Comparison of ENCODE assay signal across 7 mouse cellular contexts in the genomic region with DNA sequence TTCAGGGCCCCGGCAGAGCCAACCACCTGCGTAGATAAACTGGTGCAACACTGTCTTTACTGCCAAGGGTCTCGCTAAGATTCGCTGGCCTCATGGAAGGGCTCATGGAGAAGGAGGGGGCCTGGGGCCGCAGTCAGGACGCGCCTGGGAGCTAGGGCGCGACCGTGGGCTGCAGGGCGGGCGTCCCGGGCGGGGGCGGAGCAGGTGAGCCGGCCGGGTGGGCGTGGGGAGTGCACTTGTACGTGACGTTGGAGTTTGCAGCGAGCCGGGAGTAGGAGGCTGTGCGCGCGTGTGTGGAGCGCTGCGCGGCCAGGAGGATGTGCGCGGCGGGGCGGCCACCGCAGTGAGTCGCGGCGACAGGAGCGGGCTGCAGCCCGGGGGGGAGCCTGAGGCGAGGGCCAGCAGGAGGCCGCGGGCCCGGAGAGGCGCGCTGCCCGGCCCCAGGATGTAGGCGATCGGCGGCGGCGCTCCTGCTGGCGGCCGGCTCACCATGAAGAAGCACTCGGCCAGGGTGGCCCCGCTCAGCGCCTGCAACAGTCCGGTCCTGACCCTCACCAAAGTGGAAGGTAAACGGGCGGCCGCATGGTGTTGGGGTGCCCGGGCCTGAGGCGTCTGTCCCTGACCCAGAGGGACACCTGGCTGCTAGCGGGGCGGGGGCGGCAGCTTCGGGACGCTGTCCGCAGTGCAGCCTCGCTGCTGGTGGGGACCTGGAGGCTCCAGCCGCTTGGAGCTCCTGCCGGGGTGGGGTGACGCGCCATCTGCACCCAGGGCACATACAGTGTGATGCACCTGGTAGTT. TPM values are rescaled to one million over a fixed set of nuclear protein-coding genes. Genes with fewer than 3 reads are reported as not detected.
DNase-seq lines count a peak whose midpoint lies in the region; ATAC-seq lines count a peak whose summit lies in the region.

A gene (plus strand): TSS at position 263 of the 798 bp plus-strand sequence.

- H3K27me3 ChIP-seq in midbrain, embryonic 10.5 days (ENCODE audit: low read depth, poor library complexity, severe bottlenecking) = peaks cover 46% of the 10 kb centered on the region
- peaks cover 26% of the 10 kb centered on the region for H3K27me3 ChIP-seq in stomach, embryonic 15.5 days (replicated peaks)

- DNase-seq in adrenal gland, adult 18-20 months (ENCODE audit: low spot score in 2 of 2) = peak; percentile 21 to 22
- DNase-seq in cerebellum, adult 8-10 months = peak; percentile 70
- peak; percentile 25 for DNase-seq in forelimb bud, embryonic 11.5 days (ENCODE audit: low read depth, low spot score)
- peak; percentile 58 for DNase-seq in kidney, adult 11 months
- DNase-seq in left cerebral cortex, postnatal 36 days (ENCODE audit: low spot score in 2 of 2) = peak; percentile 79 to 87
- peak; percentile 57 for DNase-seq in midbrain, embryonic 10.5 days (ENCODE audit: low spot score)

- intact Hi-C loops in left cerebral cortex, postnatal 36 days (cut with DNase I) = loop anchor here (5.0 kb wide), 2 partner anchors 84 to 134 kb away; no protein-coding TSS in a partner anchor

- H3K4me1 ChIP-seq in midbrain, embryonic 10.5 days = peaks cover 15% of the 10 kb centered on the region
- H3K4me1 ChIP-seq in stomach, embryonic 15.5 days = peaks cover 8% of the 10 kb centered on the region; the same call in 1 of the 2 replicates

- 1% methylated on average over 72 of the region's 72 CpGs for WGBS in midbrain, embryonic 10.5 days
- WGBS in stomach, embryonic 15.5 days = 1% methylated on average over 71 of the region's 72 CpGs

- H3K36me3 ChIP-seq in midbrain, embryonic 10.5 days = no peaks in the 10 kb centered on the region
- H3K36me3 ChIP-seq in stomach, embryonic 15.5 days = no peaks in the 10 kb centered on the region

- H3K4me3 ChIP-seq in midbrain, embryonic 10.5 days = peak within 1 kb of the TSS; percentile 65
- H3K4me3 ChIP-seq in stomach, embryonic 15.5 days (replicated peaks) = peak within 1 kb of the TSS; percentile 48

- peak within 1 kb of the TSS; percentile 32; the same call in 1 of the 2 replicates for H3K9ac ChIP-seq in stomach, embryonic 15.5 days

- ATAC-seq in stomach, embryonic 15.5 days (ENCODE audit: insufficient read depth, low FRiP score, low read depth) = peak; percentile 68; the same call in 1 of the 2 replicates

- no peaks in the 10 kb centered on the region for H3K9me3 ChIP-seq in midbrain, embryonic 10.5 days (replicated peaks)
- no peaks in the 10 kb centered on the region for H3K9me3 ChIP-seq in stomach, embryonic 15.5 days

- peak within 1 kb of the TSS; percentile 47 for H3K27ac ChIP-seq in midbrain, embryonic 10.5 days (replicated peaks)
- no peak within 1 kb of the TSS for H3K27ac ChIP-seq in stomach, embryonic 15.5 days

- peak within 1 kb of the TSS; percentile 92 for H3K4me2 ChIP-seq in stomach, embryonic 15.5 days

RNA-seq across cellular contexts. Expression of the gene that starts here (rescaled TPM):
- total RNA-seq in adrenal gland, adult 18-20 months (2021) = 1 to 10 TPM in 1 of 2 experiments, under 1 TPM in 1; 0.16 to 1.2 TPM
- 10 to 100 TPM; 30.2 to 39.8 TPM for total RNA-seq in left cerebral cortex, postnatal 36 days (2021)
- 0.11 and 0.15 TPM in 2 replicates for polyA plus RNA-seq in midbrain, embryonic 10.5 days (2016; fragmentation: Nextera tagmentation; extraction: Ambion mirVana)
- polyA plus RNA-seq in stomach, embryonic 15.5 days (2015; fragmentation: Nextera tagmentation; extraction: Ambion mirVana) = 1.4 and 1.5 TPM in 2 replicates

Comparison
In these comparisons a context has a peak if more than half of its experiments do, and no peak if none do; other contexts are left out.
1. RNA of the gene that starts here (total RNA-seq): 30.2 to 39.8 TPM in left cerebral cortex, postnatal 36 days; 0.16 to 1.2 TPM in adrenal gland, adult 18-20 months; every median in the first group is over 10 times any median in the second.
2. Peak in DNase-seq, H3K4me3 ChIP-seq and H3K27ac ChIP-seq in midbrain, embryonic 10.5 days; RNA of the gene not detected or under 1 TPM.
3. DNase-seq: peak in every context shown above with its lines; median percentile 83 in left cerebral cortex, postnatal 36 days; 70 in cerebellum, adult 8-10 months; 58 in kidney, adult 11 months; 57 in midbrain, embryonic 10.5 days; 25 in forelimb bud, embryonic 11.5 days; 22 in adrenal gland, adult 18-20 months.